Mouse (Mus musculus) neural tube, embryonic 10.5 days (tissue): Measurements from ENCODE around the gene P2rx7.
A peak's percentile ranks its signal among the peaks of the same experiment; 100 is the strongest.

Experiments
- DNase-seq: peaks from one replicate; pipeline ENCODE4 v3.0.0-alpha.2; 2017; ENCODE audit warnings: low spot score; ENCODE audit errors: extremely low spot score

P2rx7 gene

DNA sequence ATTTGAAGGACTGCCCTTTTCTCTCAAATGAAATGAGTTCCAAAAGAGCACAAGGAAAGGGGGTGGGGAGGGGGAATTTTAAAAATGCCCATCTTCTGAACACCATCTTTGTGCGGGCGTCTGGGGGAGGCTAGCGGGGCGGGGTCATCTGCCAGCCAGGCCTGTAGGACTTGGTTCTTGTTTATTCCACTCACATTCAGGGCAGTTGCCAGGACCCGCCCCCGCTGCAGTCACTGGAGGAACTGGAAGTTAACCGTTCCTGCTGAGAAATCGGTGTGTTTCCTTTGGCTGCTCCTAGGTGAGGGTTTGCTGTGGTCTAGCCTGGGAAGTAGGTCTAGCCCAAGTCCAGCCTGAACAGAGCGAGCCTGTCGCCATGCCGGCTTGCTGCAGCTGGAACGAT, at the start of gene P2rx7:
P2rx7 (plus strand) TSS at position 211 of the 400 bp plus-strand sequence.
- no peak for DNase-seq

DNA sequence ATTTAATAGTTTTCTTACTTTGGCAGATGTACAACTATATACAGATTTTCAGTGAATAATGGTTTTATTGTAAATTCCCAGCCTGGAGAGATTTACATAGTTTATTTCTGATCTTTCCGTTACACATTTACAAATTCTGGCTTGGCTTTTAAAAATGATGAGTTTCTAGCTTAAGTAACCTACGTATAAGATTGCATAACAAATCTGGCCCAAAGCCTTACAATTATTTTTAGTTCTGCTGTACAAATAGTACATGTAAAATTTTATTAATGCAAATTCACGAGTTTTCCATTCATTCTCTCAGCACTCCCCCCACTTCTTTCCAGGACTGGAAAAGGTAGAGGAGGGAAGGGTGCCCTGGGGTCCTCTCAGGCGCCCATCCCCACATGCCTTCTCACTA, 48.2 kb upstream of the P2rx7 start:
- no peak for DNase-seq

GRCm38 (mm10) chr5:122602233-122602632, 41.5 kb upstream of the P2rx7 start:
- DNase-seq = no peak

GRCm38 (mm10) chr5:122604894-122605293, 38.8 kb upstream of the P2rx7 start:
- DNase-seq = no peak

GRCm38 (mm10) chr5:122611651-122612050, 32.1 kb upstream of the P2rx7 start:
- no peak for DNase-seq

DNA sequence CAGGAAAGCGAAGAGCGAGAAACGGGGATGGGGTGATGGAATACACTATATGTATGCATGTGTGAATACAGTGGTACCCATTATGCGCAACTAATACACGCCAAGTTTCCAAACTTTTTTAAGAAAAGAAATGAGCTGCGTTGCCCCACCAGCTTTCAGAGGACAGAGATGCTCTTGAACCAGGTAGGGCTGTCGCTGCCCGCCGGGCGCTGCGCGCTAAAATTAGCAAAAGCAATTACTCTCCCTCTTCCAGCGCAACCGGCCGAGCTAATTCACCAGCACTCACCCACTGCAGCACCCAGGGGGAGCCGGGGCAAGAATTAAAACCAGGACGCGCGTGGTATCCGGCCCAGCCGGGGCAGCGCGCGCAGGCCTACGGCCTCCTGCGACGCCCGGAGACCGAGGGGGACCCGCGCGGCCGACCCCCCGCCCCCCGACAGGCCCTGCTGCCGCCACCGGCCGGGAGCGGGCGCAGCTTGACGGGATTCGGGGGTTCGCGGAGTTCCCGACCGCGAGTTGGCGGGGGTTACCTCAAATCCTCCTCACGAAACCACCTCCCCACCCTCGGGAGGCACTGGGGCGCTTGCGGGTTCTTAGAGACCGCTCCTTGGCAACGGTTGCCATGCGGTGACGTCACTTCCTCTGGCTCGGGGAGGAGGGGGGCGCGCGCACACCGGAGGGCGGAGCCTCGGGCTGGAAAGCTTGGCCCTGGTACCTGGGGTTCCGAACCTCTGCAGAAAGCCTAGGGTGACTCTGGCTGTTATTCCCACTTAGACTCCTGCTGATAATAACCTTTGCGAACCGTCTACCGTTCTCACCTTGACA, 29.6 kb upstream of the P2rx7 start, which contains the start of gene Ift81:
Ift81 (minus strand) TSS at position 611 of the 825 bp plus-strand sequence.
- DNase-seq = peak; percentile 99

- no peak for DNase-seq
Measured at GRCm38 (mm10) chr5:122617718-122618117, 26.0 kb upstream of the P2rx7 start.

GRCm38 (mm10) chr5:122619686-122620296, 23.9 kb upstream of the P2rx7 start:
- no peak for DNase-seq

- DNase-seq = peak; percentile 67
Measured at GRCm38 (mm10) chr5:122621376-122621886, 22.3 kb upstream of the P2rx7 start.

GRCm38 (mm10) chr5:122622526-122622925, 21.2 kb upstream of the P2rx7 start:
- DNase-seq = no peak

DNA sequence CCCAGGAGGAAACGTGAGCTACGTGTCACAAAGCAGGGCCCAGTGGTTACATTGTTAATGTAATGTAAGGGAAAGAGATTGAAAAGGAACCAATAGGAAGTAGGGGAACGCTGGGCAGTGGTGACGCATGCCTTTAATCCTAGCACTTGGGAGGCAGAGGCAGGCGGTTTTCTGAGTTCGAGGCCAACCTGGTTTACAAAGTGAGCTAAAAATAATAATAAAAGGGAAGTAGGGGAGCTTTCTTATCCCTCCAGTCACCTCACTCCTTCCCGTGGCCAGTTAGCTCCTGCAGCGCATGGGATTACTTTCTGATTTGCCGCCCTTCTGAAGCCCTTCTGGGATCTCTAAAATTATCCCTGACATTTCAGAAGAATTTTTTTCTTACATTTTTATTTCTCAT, 19.9 kb upstream of the P2rx7 start:
- DNase-seq = no peak

GRCm38 (mm10) chr5:122624952-122625479, 18.7 kb upstream of the P2rx7 start:
- no peak for DNase-seq

GRCm38 (mm10) chr5:122625565-122626252, 18.0 kb upstream of the P2rx7 start:
- DNase-seq = no peak

DNA sequence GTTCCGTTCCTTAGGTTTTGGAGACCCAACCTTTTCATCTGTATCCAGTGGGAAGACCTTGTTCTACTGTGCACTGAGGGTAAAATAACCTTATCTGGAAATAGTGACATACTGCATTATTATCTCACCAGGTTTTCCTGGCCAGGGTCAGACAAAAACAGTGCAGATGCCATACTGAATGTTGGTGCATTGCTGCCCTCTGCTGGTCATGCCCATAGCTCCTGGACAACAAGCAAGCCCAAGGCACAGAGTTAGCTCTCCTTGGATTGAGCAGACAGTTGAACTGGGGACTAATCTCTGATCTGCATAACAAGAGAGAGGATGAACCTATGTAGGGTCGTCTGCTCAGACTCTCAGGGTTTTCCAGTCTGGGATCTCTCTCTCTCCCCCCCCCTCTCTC, 16.5 kb upstream of the P2rx7 start:
- peak; percentile 87 for DNase-seq

GRCm38 (mm10) chr5:122635228-122635627, 8.5 kb upstream of the P2rx7 start:
- no peak for DNase-seq

- DNase-seq = no peak
Measured at GRCm38 (mm10) chr5:122636308-122636707, 7.4 kb upstream of the P2rx7 start.

GRCm38 (mm10) chr5:122636958-122637357, 6.8 kb upstream of the P2rx7 start:
- DNase-seq = no peak

GRCm38 (mm10) chr5:122638296-122638695, 5.4 kb upstream of the P2rx7 start:
- no peak for DNase-seq

DNA sequence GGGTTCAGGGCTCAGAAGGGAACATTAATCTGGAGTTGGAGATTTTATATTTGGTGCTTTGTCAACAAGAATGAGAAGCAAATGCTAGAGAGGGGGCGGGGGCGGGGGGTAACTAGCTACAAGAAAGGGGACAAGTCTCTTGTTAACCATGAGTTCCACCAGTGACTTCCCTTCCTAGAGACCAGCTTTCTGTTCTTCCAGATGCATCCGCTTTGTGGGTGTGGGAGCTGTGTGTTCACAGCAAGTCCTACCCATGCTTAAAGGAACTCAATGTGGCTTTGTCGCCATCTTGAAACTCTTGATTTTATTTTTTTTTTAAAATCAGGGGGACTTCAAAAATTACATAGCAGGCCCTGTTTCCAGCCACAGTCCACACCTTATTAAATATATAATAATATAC, 4.2 kb upstream of the P2rx7 start:
- no peak for DNase-seq

DNA sequence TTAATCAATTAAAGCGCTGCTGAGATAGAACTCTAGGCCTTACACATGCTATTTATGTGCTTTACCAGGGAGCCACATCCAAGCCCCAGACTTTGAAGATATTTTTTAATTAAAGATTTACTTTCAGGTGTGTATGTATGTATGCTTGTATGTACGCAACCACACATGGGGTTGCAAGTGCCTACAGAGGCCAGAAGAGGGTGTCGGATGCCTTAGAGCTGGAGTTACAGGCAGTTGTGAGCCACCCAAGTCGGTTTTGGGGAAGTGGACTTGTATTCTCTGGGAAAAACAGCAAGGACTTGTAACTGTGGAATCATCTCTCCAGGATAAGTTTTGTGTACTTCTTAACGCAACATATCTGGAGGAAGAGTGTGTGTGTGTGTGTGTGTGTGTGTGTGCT, 3.7 kb upstream of the P2rx7 start:
- DNase-seq = no peak

- DNase-seq = no peak
Measured at GRCm38 (mm10) chr5:122644111-122644607, 448 bp downstream of the P2rx7 start.

DNA sequence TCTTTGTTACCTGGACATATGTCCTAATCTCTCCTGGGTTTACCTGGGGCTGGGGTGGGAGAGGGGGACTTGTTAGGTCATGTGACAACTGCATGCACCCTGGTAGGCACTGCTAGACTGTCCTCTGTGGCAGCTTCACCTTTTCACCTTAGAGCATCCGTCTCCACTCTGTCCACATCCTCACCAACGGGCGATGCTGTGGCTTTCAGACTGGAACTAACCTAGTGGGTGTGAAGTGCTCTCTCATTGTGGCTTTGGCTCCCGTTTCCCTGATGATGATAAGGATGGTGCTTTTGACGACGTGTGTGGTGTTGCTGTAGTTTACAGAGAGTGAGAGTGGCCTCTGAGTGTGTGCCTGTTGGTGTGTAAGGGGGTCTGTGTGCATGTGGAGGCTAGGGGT, 1.6 kb downstream of the P2rx7 start:
- DNase-seq = no peak
